ENCODE assay signal across 35 mouse cellular contexts in the genomic region with DNA sequence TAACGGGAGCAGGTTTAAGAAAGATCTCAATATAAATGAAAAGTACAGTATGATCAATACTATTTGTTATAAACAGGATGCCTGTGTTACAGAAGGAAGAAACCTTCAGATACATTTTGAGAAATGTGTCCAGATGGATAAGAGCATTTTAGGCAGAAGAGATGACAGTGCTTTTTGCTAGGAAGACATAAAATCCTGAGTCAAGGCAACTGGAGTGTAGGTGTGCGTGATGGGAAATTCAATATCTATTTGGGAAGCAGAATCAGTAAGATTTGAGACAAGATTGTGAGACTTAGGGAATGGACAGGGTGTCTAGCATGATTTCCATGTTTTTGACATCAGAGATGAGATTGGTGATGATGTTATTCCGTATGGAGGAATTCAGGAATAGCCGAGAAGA.
"Had no signal": no experiment of that assay in that cellular context is flagged by ENCODE, and none has a peak within 500 bp of the region (broad histone marks: within the 10 kb centered on the region; RNA-seq: fewer than 3 reads in every experiment).

No protein-coding gene starts in this region.

- H3K27ac ChIP-seq: heart, embryonic 10.5 days; heart, embryonic 13.5 days; heart, embryonic 15.5 days; hindbrain, embryonic 10.5 days; hindbrain, embryonic 12.5 days; hindbrain, embryonic 13.5 days; hindbrain, embryonic 14.5 days; hindbrain, embryonic 15.5 days; hindbrain, postnatal 0 days; intestine, embryonic 15.5 days; kidney, embryonic 15.5 days; kidney, postnatal 0 days; layer of hippocampus, adult 2 months; left cerebral cortex, adult 2 months had no signal

- H3K9ac ChIP-seq: heart, embryonic 12.5 days; heart, embryonic 13.5 days; heart, embryonic 15.5 days; hindbrain, embryonic 12.5 days; hindbrain, embryonic 13.5 days; hindbrain, embryonic 14.5 days; hindbrain, embryonic 15.5 days; intestine, embryonic 15.5 days; kidney, embryonic 15.5 days had no signal

- H3K36me3 ChIP-seq: heart, embryonic 10.5 days; heart, embryonic 12.5 days; heart, embryonic 13.5 days; heart, embryonic 15.5 days; hindbrain, embryonic 10.5 days; hindbrain, embryonic 12.5 days; hindbrain, embryonic 13.5 days; hindbrain, embryonic 15.5 days; intestine, embryonic 15.5 days; kidney, embryonic 15.5 days had no signal

- H3K4me3 ChIP-seq: heart, embryonic 10.5 days; heart, embryonic 12.5 days; heart, embryonic 13.5 days; heart, embryonic 15.5 days; hindbrain, embryonic 10.5 days; hindbrain, embryonic 12.5 days; hindbrain, embryonic 13.5 days; hindbrain, embryonic 15.5 days; intestine, embryonic 15.5 days; kidney, embryonic 15.5 days; layer of hippocampus, adult 2 months; left cerebral cortex, adult 2 months had no signal

- H3K4me1 ChIP-seq: heart, embryonic 10.5 days; heart, embryonic 12.5 days; heart, embryonic 13.5 days; heart, embryonic 15.5 days; hindbrain, embryonic 10.5 days; hindbrain, embryonic 12.5 days; hindbrain, embryonic 13.5 days; hindbrain, embryonic 15.5 days; intestine, embryonic 15.5 days; kidney, embryonic 15.5 days had no signal

- DNase-seq: heart, postnatal 10 days; heart, postnatal 14 days; heart, postnatal 36 days; heart, postnatal 4 days; kidney, adult 11 months; kidney, adult 18-20 months; kidney, adult 2 months; kidney, adult 8-10 months; kidney, postnatal 10 days; kidney, postnatal 14 days; kidney, postnatal 25 days; kidney, postnatal 36 days; kidney, postnatal 4 days; layer of hippocampus, adult 9-11 months; layer of hippocampus, postnatal 36 days had no signal

- H3K4me2 ChIP-seq: heart, embryonic 11.5 days; heart, embryonic 12.5 days; heart, embryonic 13.5 days; heart, embryonic 15.5 days; hindbrain, embryonic 12.5 days; hindbrain, embryonic 13.5 days; hindbrain, embryonic 14.5 days; hindbrain, embryonic 15.5 days; intestine, embryonic 15.5 days; kidney, embryonic 15.5 days had no signal

- H3K9me3 ChIP-seq: heart, embryonic 10.5 days; heart, embryonic 15.5 days; hindbrain, embryonic 10.5 days; hindbrain, embryonic 12.5 days; hindbrain, embryonic 13.5 days; hindbrain, embryonic 15.5 days; intestine, embryonic 15.5 days had no signal

- H3K27me3 ChIP-seq: heart, embryonic 12.5 days; heart, embryonic 13.5 days; heart, embryonic 15.5 days; hindbrain, embryonic 12.5 days; hindbrain, embryonic 13.5 days; hindbrain, embryonic 15.5 days; intestine, embryonic 15.5 days; kidney, embryonic 15.5 days had no signal

- ATAC-seq: hindbrain, embryonic 16.5 days; hindbrain, postnatal 0 days; inflammation-experienced regulatory T-cells, adult 6 months; intestine, embryonic 15.5 days; intestine, embryonic 16.5 days; intestine, postnatal 0 days had no signal
